Comparison of ENCODE assay signal across 10 mouse cellular contexts in the genomic region with DNA sequence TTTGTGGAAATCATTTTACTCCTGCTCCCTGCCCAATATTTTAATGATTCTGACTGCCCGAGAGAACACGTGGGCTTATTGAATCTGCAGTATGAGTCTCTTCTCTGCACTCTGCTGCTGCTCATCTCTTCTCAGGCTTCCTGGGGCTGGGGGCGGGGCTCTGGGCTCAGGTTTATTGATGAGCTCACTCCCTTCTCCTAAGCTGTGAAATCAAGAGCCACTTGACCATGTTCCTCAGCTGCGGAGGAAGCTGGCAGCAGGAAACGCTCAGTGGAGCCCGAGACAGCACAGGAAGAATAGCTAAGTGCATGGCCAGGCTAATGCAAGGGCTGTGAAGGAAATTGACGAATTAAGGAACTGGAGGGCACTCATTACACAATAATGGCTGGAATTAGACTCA. TPM values are rescaled to one million over a fixed set of nuclear protein-coding genes. Genes with fewer than 3 reads are reported as not detected.
A peak's percentile ranks its signal among the peaks of the same experiment; 100 is the strongest.
DNase-seq lines count a peak whose midpoint lies in the region; ATAC-seq and TF ChIP-seq lines count a peak whose summit lies in the region.
"Had no signal": no experiment of that assay in that cellular context is flagged by ENCODE, and none has a peak within 500 bp of the region (broad histone marks: within the 10 kb centered on the region; RNA-seq: fewer than 3 reads in every experiment).

No protein-coding gene starts in this region.

- no peak overlapping the region for H3K27ac ChIP-seq in gastrocnemius, adult 2 months
- H3K27ac ChIP-seq in forebrain, embryonic 16.5 days (ENCODE audit: low read length): no peak overlapping the region
- H3K27ac ChIP-seq: heart, embryonic 13.5 days; liver, embryonic 15.5 days had no signal

- H3K4me1 ChIP-seq in forebrain, embryonic 16.5 days (replicated peaks; ENCODE audit: control insufficient read depth, insufficient read depth, low read length): peaks cover 4% of the 10 kb centered on the region; the same call in 1 of the 2 replicates
- H3K4me1 ChIP-seq: heart, embryonic 13.5 days; liver, embryonic 15.5 days had no signal

- WGBS in forebrain, embryonic 16.5 days: 21% methylated on average over 7 of the region's 7 CpGs

- 0 out of 2 replicates have a peak overlapping the region, but pooled peaks have one; percentile 1 for H3K9ac ChIP-seq in forebrain, embryonic 16.5 days (replicated peaks; ENCODE audit: low read depth, low read length)
- H3K9ac ChIP-seq: heart, embryonic 13.5 days; liver, embryonic 15.5 days had no signal

- H3K36me3 ChIP-seq in forebrain, embryonic 16.5 days (ENCODE audit: control insufficient read depth, insufficient read depth): no peaks in the 10 kb centered on the region
- H3K36me3 ChIP-seq: heart, embryonic 13.5 days; liver, embryonic 15.5 days had no signal

- H3K27me3 ChIP-seq in forebrain, embryonic 16.5 days (replicated peaks; ENCODE audit: control insufficient read depth, insufficient read depth, low read length): no peaks in the 10 kb centered on the region
- H3K27me3 ChIP-seq: heart, embryonic 13.5 days; liver, embryonic 15.5 days had no signal

- no peak for TF ChIP-seq CTCF in gastrocnemius, adult 2 months (IDR thresholded peaks at IDR 0.05)

- intact Hi-C loops in gastrocnemius, adult 2 months (cut with DNase I): no loop called here

- H3K4me3 ChIP-seq in gastrocnemius, adult 2 months: no peak overlapping the region
- H3K4me3 ChIP-seq in forebrain, embryonic 16.5 days (replicated peaks; ENCODE audit: low read length): no peak overlapping the region
- H3K4me3 ChIP-seq: heart, embryonic 13.5 days; liver, embryonic 15.5 days had no signal

- DNase-seq in gastrocnemius, postnatal 10 days: peak; percentile 4
- no peak for DNase-seq in gastrocnemius, adult 2 months
- DNase-seq in Muller cell, postnatal 12 days (ENCODE audit: inconsistent ontology term): peak; percentile 22
- peak; percentile 1 for DNase-seq in lung, postnatal 25 days (ENCODE audit: low spot score)

- peak; percentile 75 for ATAC-seq in forebrain, embryonic 16.5 days
- ATAC-seq in CD4-positive, CD25-positive, alpha-beta regulatory T cell, adult 4 months: no peak
- no peak for ATAC-seq in activated CD4-positive, CD25-positive, alpha-beta regulatory T cell, adult 4 months
- no peak for ATAC-seq in granulocyte monocyte progenitor cell, adult 5-6 weeks (replicated peaks; ENCODE audit: poor library complexity, severe bottlenecking)

- H3K9me3 ChIP-seq in forebrain, embryonic 16.5 days (ENCODE audit: control insufficient read depth, low read length): no peaks in the 10 kb centered on the region
- H3K9me3 ChIP-seq: heart, embryonic 13.5 days; liver, embryonic 15.5 days had no signal

- H3K4me2 ChIP-seq in forebrain, embryonic 16.5 days (ENCODE audit: low read length): no peak overlapping the region
- H3K4me2 ChIP-seq: heart, embryonic 13.5 days; liver, embryonic 15.5 days had no signal

RNA-seq across cellular contexts. Expression of a gene that starts 56.5 kb away (rescaled TPM):
- total RNA-seq in gastrocnemius, postnatal 10 days (2021): under 1 TPM in 1 of 2 experiments, not detected in 1; 0.11 TPM
- not detected for total RNA-seq in gastrocnemius, adult 2 months (2021)
- 2.3 and 4.5 TPM in 2 replicates for polyA plus RNA-seq in forebrain, embryonic 16.5 days (2015; fragmentation: Nextera tagmentation; extraction: Ambion mirVana)
- polyA plus RNA-seq in CD4-positive, CD25-positive, alpha-beta regulatory T cell, adult 4 months (2017; shearing (Covaris generic)): under 1 TPM in 1 of 2 experiments, not detected in 1; 0.42 TPM
- polyA plus RNA-seq in activated CD4-positive, CD25-positive, alpha-beta regulatory T cell, adult 4 months (2017; shearing (Covaris generic)): not detected
- not detected in 2 replicates for total RNA-seq in granulocyte monocyte progenitor cell, adult 5-6 weeks (2014; fragmentation: Nextera tagmentation)
- total RNA-seq in granulocyte monocyte progenitor cell, adult 5-6 weeks (2017): not detected in 2 replicates
- polyA plus RNA-seq: liver, embryonic 15.5 days had no signal
